Comparison of ENCODE assay signal across 8 mouse cellular contexts in the genomic region with DNA sequence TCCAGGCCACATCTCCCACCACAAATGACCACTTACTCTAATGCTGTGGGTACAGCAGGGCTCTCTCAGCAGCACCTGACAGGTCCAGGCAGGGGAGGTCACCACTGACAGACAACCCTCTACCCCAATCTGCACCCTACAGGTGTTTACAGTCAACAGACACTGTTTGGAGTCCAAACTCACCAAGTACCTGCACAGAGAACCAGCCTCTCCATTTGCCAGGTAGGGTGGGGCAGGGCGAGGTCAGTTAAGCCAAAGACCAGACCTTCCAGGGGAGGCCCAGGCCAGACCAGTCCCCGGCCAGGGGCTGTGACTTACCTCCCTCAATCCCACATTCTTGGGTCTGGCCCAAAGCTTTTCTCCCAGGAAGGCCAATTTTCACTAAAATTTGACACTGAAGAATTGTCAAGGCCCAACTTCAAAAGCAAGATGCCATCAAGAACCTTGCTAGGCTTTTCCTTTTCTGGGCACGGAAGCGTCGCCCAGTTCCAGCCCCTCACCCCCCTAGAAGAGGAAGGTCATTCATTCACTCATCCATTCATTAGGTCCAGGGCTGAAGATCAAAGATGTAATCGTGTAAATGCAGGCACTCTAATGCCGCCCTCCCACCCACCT. TPM values are rescaled to one million over a fixed set of nuclear protein-coding genes. Genes with fewer than 3 reads are reported as not detected.
DNase-seq lines count a peak whose midpoint lies in the region; ATAC-seq and TF ChIP-seq lines count a peak whose summit lies in the region.

No protein-coding gene starts in this region.

- no peak for TF ChIP-seq EP300 in stomach, postnatal 0 days (optimal IDR thresholded peaks at IDR 0.05)

- no peaks in the 10 kb centered on the region for H3K9me3 ChIP-seq in limb, embryonic 15.5 days
- H3K9me3 ChIP-seq in stomach, postnatal 0 days (ENCODE audit: control insufficient read depth, low read length) = no peaks in the 10 kb centered on the region

- TF ChIP-seq CTCF in spleen, adult 2 months (IDR thresholded peaks at IDR 0.05; ENCODE audit: extremely low read depth, insufficient read depth, insufficient read length, insufficient replicate concordance) = no peak
- TF ChIP-seq CTCF in stomach, postnatal 0 days (IDR thresholded peaks at IDR 0.05; ENCODE audit: low read depth) = no peak

- H3K27ac ChIP-seq in spleen, adult 2 months (ENCODE audit: insufficient read depth, low read length) = 0 out of 2 replicates have a peak overlapping the region, but pooled peaks have one; percentile 98
- peak overlapping the region; percentile 99 for H3K27ac ChIP-seq in limb, embryonic 15.5 days
- H3K27ac ChIP-seq in stomach, postnatal 0 days (replicated peaks) = peak overlapping the region; percentile 98

- 51% methylated on average over 7 of the region's 7 CpGs for WGBS in spleen, adult 2 months
- WGBS in limb, embryonic 15.5 days = 46% methylated on average over 7 of the region's 7 CpGs
- WGBS in stomach, postnatal 0 days = 39% methylated on average over 7 of the region's 7 CpGs

- H3K4me3 ChIP-seq in spleen, adult 2 months (ENCODE audit: extremely low read depth, insufficient read depth, insufficient read length) = peak overlapping the region; percentile 80
- peak overlapping the region; percentile 83 for H3K4me3 ChIP-seq in limb, embryonic 15.5 days
- peak overlapping the region; percentile 74 for H3K4me3 ChIP-seq in stomach, postnatal 0 days (ENCODE audit: low read depth, low read length)

- peaks cover 8% of the 10 kb centered on the region for H3K4me1 ChIP-seq in spleen, adult 2 months (ENCODE audit: control insufficient read depth, insufficient read depth, insufficient read length)
- peaks cover 33% of the 10 kb centered on the region for H3K4me1 ChIP-seq in limb, embryonic 15.5 days
- H3K4me1 ChIP-seq in stomach, postnatal 0 days (replicated peaks; ENCODE audit: control insufficient read depth, insufficient read depth) = no peaks in the 10 kb centered on the region; the same call in 1 of the 2 replicates

- H3K27me3 ChIP-seq in spleen, adult 2 months (ENCODE audit: control insufficient read depth, insufficient read depth, low read length) = no peaks in the 10 kb centered on the region
- H3K27me3 ChIP-seq in limb, embryonic 15.5 days = no peaks in the 10 kb centered on the region
- no peaks in the 10 kb centered on the region for H3K27me3 ChIP-seq in stomach, postnatal 0 days (ENCODE audit: control insufficient read depth, insufficient read depth, low read length)

- DNase-seq in adrenal gland, adult (ENCODE audit: inconsistent age in 2 of 2, low spot score in 1 of 2) = peak; percentile 44 to 84
- no peak for DNase-seq in adrenal gland, postnatal 25 days
- DNase-seq in spleen, adult 2 months (ENCODE audit: low read depth in 1 of 2, low spot score in 2 of 2) = no peak
- no peak for DNase-seq in spleen, postnatal 10 days (ENCODE audit: low spot score in 2 of 2)
- peak; percentile 40 for DNase-seq in stomach, postnatal 0 days (ENCODE audit: low spot score)
- DNase-seq in thymus, postnatal 10 days (ENCODE audit: low spot score in 2 of 2) = no peak
- no peak for DNase-seq in embryo, embryonic 10 days (ENCODE audit: low spot score)

- H3K36me3 ChIP-seq in spleen, adult 2 months (ENCODE audit: control insufficient read depth, insufficient read depth, low read length) = peaks cover 1% of the 10 kb centered on the region; the same call in 1 of the 2 replicates
- H3K36me3 ChIP-seq in limb, embryonic 15.5 days = peaks cover 26% of the 10 kb centered on the region
- 0 out of 2 replicates have a peak, but pooled peaks cover 4% of the 10 kb centered on the region for H3K36me3 ChIP-seq in stomach, postnatal 0 days (ENCODE audit: control insufficient read depth, insufficient read depth, low read length)

- peak overlapping the region; percentile 85 for H3K4me2 ChIP-seq in limb, embryonic 15.5 days
- peak overlapping the region; percentile 87 for H3K4me2 ChIP-seq in stomach, postnatal 0 days (replicated peaks; ENCODE audit: low read depth)

- ATAC-seq in limb, embryonic 15.5 days (ENCODE audit: insufficient number of reproducible peaks, low FRiP score, low TSS enrichment, low read depth) = no peak
- ATAC-seq in stomach, postnatal 0 days (ENCODE audit: low FRiP score, low TSS enrichment) = no peak

- no peak for TF ChIP-seq POLR2A in spleen, adult 2 months (IDR thresholded peaks at IDR 0.05; ENCODE audit: low read depth, low read length)

- H3K9ac ChIP-seq in limb, embryonic 15.5 days = peak overlapping the region; percentile 90
- H3K9ac ChIP-seq in stomach, postnatal 0 days (ENCODE audit: low read length) = peak overlapping the region; percentile 96

RNA-seq across cellular contexts. Expression of a gene that starts 1.5 kb away (rescaled TPM):
- total RNA-seq in adrenal gland, postnatal 25 days (2021) = 412 and 427 TPM in 2 replicates
- 481 and 571 TPM in 2 replicates for polyA plus RNA-seq in spleen, adult 2 months (2012; rRNA removed)
- 488 and 521 TPM in 2 replicates for polyA plus RNA-seq in limb, embryonic 15.5 days (2015; fragmentation: Nextera tagmentation; extraction: Ambion mirVana)
- 608 and 627 TPM in 2 replicates for polyA plus RNA-seq in stomach, postnatal 0 days (2015; fragmentation: Nextera tagmentation; extraction: Ambion mirVana)

RNA-seq across cellular contexts. Expression of a gene that starts 4.4 kb away (rescaled TPM):
- 38.1 and 45.6 TPM in 2 replicates for total RNA-seq in adrenal gland, postnatal 25 days (2021)
- polyA plus RNA-seq in spleen, adult 2 months (2012; rRNA removed) = 41.5 and 44.8 TPM in 2 replicates
- polyA plus RNA-seq in limb, embryonic 15.5 days (2015; fragmentation: Nextera tagmentation; extraction: Ambion mirVana) = 30.0 and 30.7 TPM in 2 replicates
- polyA plus RNA-seq in stomach, postnatal 0 days (2015; fragmentation: Nextera tagmentation; extraction: Ambion mirVana) = 20.5 and 21.7 TPM in 2 replicates

RNA-seq across cellular contexts. Expression of a gene that starts 17.3 kb away (rescaled TPM):
- total RNA-seq in adrenal gland, postnatal 25 days (2021) = 52.0 and 57.2 TPM in 2 replicates
- 12.4 and 16.0 TPM in 2 replicates for polyA plus RNA-seq in spleen, adult 2 months (2012; rRNA removed)
- 38.6 and 50.0 TPM in 2 replicates for polyA plus RNA-seq in limb, embryonic 15.5 days (2015; fragmentation: Nextera tagmentation; extraction: Ambion mirVana)
- 26.7 and 28.0 TPM in 2 replicates for polyA plus RNA-seq in stomach, postnatal 0 days (2015; fragmentation: Nextera tagmentation; extraction: Ambion mirVana)

RNA-seq across cellular contexts. Expression of a gene that starts 37.4 kb away (rescaled TPM):
- 13.8 and 22.4 TPM in 2 replicates for total RNA-seq in adrenal gland, postnatal 25 days (2021)
- 5.9 and 6.8 TPM in 2 replicates for polyA plus RNA-seq in spleen, adult 2 months (2012; rRNA removed)
- polyA plus RNA-seq in limb, embryonic 15.5 days (2015; fragmentation: Nextera tagmentation; extraction: Ambion mirVana) = 7.3 and 7.4 TPM in 2 replicates
- 1.4 and 1.5 TPM in 2 replicates for polyA plus RNA-seq in stomach, postnatal 0 days (2015; fragmentation: Nextera tagmentation; extraction: Ambion mirVana)

RNA-seq across cellular contexts. Expression of a gene that starts 41.3 kb away (rescaled TPM):
- total RNA-seq in adrenal gland, postnatal 25 days (2021) = 2.0 and 2.5 TPM in 2 replicates
- 0.82 and 1.4 TPM in 2 replicates for polyA plus RNA-seq in spleen, adult 2 months (2012; rRNA removed)
- 8.8 and 13.8 TPM in 2 replicates for polyA plus RNA-seq in limb, embryonic 15.5 days (2015; fragmentation: Nextera tagmentation; extraction: Ambion mirVana)
- 2.8 and 3.1 TPM in 2 replicates for polyA plus RNA-seq in stomach, postnatal 0 days (2015; fragmentation: Nextera tagmentation; extraction: Ambion mirVana)

Comparison
In these comparisons a context has a peak if more than half of its experiments do, and no peak if none do; other contexts are left out.
1. DNase-seq: peak in adrenal gland, adult (2 of 2) and stomach, postnatal 0 days (single experiment); none in adrenal gland, postnatal 25 days (single experiment), spleen, adult 2 months (0 of 2), spleen, postnatal 10 days (0 of 2), thymus, postnatal 10 days (0 of 2) and embryo, embryonic 10 days (single experiment).
2. Peak in every context shown above with its lines, with median percentiles within 50 percentile points of each other: H3K27ac ChIP-seq and H3K4me3 ChIP-seq.